Mouse (Mus musculus) liver, adult 2 months (tissue): ENCODE measurements around the gene Cacnb4.

Experiments
- CTCF ChIP-seq: fragments of 200-500 bp; IDR thresholded peaks from 2 replicates; pipeline ENCODE4 v1.5.1; 2011; ENCODE audit warnings: low read depth, low read length, control low read depth
- POLR2A ChIP-seq: fragments of 200-500 bp; IDR thresholded peaks from 2 replicates; pipeline ENCODE4 v1.6.1; 2011; ENCODE audit warnings: low read length, control low read depth; ENCODE audit not compliant: insufficient read depth; ENCODE audit errors: extremely low read depth

- no peak for TF ChIP-seq CTCF
- TF ChIP-seq POLR2A = no peak
These were observed 166.7 kb downstream of the Cacnb4 start for GRCm38 (mm10) chr2:52509779-52510500.
